Mouse (Mus musculus) R1 (cell line): ENCODE measurements around the gene Mrtfb.

ENCODE experiments used
- DNase-seq: peaks from one replicate; pipeline ENCODE4 v3.0.0-alpha.2; 2018; ENCODE audit warnings: low read depth, low spot score

Mrtfb gene

DNA sequence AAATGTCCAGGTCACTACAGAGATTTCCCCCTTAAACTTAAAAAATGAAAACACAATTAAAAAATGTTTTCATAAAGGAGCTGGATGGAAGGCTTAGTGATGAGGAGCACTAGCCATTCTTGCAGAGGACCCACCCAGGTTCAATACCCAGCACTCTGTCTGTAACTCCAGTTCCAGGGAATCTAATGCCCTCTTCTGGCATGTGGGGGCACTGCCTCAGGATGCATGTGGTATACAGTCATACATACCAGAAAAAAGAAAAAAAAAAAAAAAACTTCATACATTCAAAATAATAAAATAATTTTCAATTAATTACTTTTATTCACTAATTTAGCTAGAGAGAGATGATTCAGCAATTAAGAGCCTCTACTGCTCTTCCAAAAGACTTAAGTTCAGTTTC, 95.0 kb downstream of the Mrtfb start:
- peak; percentile 30 for DNase-seq

DNA sequence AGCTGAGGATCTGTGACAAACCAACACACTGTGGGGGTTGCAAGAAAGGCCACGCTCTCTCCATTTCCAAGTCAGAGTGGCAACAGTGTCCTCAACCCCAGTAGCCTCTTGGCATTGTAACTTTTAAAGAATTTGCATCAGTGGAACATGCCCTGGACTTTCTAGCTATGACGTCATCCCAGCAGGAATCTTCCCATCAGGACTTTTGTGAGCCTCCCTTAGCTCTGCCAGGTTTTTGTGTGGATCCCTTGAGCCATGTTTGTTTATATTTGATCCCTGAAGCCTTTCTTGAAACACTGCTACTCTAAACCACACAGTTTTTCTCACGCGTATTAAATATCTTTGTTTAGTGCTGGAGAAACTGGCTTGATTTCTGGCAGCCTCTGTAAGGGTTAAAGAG, 97.6 kb downstream of the Mrtfb start:
- DNase-seq: no peak

DNA sequence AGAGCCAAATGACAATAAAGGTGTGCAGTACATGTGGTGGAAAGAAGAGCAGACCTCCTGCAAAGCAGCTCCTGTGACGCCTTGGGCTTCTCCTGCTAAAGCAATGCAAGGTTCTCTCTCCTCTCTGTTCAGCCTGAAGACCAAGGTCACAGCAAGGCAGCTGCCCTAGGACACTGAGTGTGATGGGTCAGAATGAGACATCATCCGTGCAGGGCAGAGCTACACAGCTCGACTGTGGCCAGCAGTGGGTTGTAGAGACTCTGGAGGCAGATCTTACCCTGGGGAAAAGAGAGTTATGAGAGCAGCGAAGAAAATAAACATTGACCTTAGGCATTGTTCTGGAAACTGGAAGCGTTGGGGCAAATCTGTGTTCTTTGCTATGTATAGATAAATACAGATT, 98.2 kb downstream of the Mrtfb start:
- DNase-seq: no peak

DNA sequence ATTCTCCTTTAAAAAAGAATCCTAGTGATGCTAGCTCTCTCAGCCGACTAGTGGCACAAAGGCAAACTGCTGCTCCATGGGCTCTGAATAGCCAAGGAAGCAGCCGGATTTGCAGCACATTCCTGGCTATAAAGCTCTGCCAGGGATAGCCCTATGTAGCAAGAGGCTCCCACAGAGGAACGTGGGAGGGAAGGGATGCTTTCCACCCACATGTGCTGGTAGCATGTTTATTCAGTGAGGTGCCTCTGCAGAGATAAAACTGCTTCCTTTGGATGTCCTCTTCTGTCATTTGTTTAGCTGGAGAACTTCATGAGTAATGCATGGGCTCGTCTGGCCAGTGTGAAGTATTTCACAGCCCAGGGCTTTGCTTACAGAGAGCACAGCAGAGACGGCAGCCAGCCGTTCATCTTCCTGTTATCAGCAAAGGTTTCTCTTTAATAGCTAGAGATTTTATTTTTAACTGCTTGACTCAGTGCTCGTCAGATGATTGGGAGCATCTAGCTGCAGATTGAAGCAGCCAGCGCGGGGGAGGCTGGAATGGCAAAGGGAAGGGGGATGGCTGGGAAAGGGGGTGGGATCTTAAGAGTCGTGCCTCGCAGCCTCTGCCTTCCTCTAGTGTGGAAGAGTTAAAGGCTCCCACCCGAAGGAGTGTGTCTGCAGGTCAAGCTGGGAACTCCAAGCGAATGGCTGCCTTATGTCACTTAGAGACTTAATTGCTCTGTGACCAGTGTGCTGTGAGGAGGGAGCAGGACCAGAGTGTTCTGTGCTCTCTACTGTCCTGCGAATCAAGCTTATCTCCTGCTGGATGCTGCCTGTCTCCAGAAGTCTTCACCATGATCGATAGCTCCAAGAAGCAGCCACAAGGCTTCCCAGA, 101.8 kb downstream of the Mrtfb start:
- DNase-seq: peak; percentile 66

DNA sequence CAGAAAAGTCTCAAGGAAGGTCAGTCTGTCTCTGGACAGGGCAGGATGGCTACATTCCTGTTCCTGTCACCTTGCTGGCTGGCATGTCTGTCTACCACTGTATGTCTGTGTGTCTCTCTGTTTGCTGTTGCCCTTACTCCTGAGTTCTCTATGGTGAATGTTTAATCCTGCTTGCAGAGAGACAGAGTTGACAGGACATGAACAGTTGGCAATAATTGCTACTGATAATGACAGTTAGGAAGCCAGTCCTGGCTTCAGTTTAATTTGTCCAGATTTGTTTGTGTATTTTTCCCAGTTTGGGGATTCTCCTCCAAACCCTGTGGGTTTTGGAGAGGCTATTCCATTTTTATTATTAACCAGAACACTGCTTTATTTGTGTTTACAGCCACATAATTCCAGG, 102.5 kb downstream of the Mrtfb start:
- DNase-seq: no peak

DNA sequence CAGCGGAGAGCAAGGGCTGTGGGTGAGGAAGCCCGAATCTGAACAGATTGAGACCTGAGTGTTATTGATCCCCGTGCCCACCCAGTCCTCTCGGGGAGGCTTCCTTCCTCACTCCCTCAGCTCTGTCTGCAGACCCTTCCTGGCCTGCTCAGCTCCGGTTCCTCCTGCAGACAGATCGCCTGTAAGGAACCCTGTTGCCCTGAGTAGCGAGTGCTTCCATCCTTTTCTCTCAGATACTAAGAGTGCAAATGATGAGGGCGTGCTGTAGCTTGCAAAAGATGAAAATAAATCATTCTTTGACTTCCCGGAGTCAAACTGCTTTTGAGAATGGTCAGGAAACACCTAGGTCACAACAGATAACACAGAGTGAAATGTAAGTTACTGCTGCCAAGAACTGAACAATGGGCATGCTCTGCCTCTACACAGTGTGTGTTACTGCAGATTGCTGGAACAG, 103.2 kb downstream of the Mrtfb start:
- DNase-seq: no peak

DNA sequence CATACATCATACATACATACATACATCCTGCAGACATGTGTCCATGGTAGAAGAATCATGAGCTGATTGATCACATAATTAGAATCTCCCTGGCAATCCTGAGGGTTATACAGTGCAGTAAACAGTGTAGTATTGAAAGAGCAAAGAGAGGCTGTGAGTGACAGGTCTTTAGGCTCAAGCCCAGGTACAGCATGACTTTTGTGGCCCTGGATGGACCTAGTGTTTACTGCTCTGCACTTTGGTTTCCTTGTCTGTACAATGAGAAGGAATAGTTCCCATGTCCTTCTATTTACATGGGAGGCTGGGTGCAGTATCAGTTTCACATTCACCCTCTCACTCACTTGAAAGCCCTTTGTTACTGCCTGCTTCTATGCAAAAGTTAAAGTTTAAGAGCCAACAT, 103.9 kb downstream of the Mrtfb start:
- no peak for DNase-seq

DNA sequence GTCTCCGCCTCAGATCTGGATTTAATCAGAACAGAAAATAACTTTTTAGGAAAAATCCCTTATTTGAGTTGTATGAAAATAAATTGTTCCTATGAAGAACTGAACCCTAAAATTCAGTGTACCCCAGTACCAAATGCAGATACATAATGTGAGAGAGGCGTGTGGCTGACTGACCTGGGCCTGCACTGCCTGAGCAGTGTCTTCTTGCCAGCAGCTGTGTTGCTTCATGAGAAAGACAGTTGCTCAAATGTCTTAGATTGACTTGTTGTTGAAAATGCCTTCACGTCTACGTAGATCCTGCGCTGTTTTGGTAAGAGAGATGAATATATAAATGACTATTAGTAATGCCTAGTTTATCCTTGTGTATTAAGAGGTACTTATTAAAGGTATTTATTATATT, 104.6 kb downstream of the Mrtfb start:
- DNase-seq: no peak

DNA sequence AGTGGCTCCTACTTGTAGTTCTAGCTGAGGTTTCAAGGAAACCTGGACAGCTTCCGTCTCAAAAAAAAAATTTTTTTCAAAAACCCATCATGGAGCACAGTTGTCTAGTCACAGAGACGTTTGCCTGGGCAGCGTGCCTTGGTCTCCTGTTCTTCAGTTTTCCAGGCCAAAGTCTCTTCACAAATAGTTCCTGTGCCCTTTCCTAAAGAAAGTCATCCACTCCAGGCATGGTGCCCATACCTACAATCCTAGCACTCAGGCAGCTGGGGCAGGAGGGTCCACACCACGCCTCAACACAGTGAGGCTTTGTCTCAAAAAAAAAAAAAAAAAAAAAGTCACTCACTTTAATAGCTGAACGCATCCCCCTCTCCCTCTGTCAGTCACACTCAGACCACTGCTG, 106.9 kb downstream of the Mrtfb start:
- DNase-seq: no peak

DNA sequence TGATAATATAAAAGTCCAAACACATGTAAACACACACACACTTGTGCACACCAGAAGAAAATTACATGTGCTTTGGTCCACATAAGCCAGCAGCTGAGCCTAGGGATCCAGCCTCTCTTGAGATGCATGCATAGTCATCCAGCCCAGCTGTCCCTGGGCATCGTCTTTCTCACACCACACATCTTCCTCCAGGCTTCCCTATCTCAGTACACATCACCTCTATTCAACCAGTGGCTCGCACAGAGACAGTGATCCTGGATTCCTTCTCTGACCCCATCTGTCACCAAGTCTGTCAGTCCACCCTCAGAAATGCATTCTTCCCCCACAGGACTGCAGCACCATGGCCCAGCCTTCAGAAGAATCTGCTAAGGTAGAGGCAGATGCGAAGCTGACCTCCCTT, 107.9 kb downstream of the Mrtfb start:
- DNase-seq: no peak

DNA sequence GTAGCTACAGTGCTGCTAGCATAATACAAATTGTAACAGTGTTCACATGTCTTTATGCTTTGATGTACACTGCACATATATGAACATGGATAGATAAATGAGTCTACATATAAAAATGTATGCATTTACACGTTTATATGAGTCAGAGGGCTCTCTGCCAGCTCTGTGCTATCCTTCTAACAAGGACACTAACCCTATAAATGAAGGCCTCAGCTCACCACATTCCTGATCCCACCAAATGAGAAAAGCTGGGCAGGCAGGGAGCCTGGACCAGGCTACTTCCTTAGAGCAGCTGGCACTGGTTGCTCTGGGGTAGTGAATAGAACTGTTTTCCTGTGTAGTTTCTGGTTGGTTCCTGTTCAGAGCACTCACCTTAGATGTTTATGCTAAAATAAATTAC, 110.0 kb downstream of the Mrtfb start:
- DNase-seq: no peak

DNA sequence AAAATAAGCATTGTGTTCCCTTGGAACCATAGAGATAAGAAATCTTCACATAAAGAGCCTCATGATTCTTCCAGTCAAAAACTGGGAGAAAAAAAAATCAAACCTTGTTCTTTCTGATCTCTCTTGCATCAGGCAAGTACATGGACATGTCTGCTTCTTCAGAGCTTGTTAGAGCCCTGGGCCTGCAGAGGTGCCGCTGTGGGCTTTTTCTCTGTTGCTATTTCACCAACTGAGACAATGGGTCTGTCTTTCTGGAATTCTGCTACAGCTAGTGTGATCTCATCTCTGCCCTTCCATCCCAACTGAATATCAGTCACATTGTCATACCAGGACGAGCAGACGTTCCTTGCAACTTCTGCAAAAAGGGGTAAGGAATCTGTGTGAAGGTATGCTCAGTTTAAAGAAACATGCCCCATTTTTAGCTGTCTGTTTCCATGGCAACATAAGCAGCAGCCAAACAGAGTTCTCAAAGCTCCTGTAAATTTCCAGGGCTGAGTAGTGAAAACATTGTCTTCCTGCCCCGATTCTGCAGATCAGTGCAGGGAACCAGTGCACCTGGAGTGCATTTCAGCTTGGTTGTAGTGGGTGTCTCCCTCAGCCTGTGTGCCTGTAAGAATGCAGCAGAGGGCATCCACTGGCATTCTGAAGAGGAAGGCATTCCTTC, 110.7 kb downstream of the Mrtfb start:
- DNase-seq: peak; percentile 44

DNA sequence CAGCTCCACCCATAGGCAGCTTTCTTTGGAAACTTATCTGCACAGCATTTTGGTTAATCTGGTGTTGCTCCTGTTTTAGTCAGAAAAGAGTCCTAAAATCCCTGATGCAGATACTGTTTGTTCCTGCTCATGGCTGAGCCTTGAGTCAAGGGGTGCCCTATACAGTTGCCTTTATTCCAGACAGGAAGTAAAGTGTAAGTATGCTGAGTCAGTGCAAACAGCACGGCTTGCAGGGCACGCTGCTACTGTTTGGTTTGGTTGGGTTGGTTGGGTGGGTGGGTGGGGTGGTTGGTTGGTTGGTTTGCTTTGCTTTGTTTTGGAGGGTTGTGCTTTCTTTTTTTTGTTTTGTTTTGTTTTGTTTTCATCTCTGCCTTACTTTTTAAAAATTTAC, 111.2 kb downstream of the Mrtfb start:
- DNase-seq: no peak

DNA sequence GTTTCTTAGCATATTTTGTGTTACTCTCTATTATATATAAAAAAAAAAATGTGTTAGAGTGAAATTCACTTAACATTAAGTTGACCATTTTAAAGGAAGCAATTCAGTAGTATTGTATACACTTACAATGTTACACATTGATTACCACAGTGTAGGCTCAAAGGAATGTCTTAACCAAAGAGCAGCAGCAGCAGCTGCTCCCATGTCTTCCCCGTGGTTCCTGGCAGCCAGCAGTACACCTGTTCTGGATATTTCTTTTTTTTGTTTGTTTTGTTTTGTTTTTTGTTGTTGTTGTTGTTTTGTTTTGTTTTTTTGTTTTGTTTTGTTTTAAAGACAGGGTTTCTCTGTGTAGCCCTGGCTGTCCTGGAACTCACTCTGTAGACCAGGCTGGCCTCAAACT, 112.4 kb downstream of the Mrtfb start:
- no peak for DNase-seq

DNA sequence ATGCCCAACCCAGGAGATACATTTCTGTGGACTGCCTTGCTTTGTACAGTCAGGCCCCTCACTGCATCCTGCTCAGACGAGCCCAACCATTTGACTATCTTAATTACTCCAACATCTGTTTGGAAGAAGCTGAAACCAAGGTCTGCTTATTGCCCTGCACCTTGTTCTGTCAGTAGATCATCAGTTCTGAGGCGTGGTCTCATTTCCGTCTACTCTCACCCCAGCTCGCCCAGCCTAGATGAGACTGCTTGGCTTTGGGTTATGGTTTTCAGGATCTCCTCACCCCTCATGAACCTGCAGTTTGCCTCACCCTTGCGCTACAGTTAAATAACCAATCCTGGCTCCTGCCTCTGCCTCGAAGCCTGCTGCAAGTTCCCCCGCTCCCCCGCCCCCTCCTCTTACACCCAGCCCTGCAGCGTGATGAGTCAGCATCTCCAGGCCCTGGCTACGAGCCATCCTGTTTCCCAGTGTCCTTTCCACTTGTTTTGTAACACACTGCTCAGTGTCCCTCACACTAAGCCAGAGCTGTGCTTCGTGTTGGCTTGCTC, 115.5 kb downstream of the Mrtfb start:
- DNase-seq: peak; percentile 85

DNA sequence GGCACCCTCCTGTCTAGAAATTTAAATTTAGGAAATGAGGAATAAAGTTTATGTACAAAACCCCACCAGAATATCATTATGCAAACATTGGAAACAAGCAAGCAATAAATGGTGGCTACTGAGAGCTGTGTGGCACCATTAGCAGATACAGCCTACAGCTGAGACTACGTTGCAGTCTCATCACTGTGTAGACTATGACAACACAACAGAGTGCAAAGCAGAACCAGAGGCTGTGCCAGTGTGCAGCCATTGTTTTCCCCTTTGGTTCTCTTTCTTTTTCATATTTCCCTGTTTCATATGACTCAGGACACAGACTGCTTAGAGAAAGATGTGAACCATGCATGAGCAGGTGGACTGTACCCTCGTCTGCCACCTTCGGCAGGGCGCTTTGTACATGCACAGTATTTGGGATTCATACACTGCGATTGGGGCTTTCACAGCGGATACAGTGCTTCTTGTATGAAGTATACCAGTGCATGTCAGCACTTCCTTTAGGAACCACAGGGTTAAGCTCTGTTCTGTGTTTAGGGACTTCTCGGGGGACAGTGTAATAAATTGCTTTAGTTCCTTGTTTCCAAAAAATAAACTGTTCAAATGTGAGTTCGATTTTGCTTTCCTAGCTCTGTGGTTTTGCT, 116.7 kb downstream of the Mrtfb start:
- DNase-seq: no peak

DNA sequence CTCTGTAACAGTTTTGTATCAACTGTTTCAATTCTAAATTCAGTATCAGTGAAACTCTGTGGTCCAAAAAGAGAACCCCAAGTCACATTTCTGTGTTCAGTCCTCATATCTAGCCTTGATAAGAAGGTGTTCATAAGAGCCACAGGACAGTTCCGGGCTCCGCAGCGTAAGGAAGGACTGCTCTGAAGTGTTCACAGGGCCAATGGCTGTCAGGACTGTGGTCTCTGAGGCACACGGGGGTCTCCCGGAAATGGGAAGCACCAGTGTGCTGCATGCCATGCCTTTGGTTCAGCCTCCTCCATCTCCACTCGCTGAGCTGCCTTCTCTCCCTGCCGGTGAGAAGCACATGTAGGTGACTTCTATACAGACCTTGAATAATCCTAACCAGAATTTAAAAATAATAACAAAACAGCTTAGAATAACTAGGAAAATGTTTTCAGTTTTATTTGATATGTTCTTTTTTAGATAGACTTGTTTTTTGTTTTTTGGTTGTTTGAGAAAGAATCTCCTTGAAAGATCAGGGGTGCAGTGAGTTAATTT, 120.7 kb downstream of the Mrtfb start:
- no peak for DNase-seq

DNA sequence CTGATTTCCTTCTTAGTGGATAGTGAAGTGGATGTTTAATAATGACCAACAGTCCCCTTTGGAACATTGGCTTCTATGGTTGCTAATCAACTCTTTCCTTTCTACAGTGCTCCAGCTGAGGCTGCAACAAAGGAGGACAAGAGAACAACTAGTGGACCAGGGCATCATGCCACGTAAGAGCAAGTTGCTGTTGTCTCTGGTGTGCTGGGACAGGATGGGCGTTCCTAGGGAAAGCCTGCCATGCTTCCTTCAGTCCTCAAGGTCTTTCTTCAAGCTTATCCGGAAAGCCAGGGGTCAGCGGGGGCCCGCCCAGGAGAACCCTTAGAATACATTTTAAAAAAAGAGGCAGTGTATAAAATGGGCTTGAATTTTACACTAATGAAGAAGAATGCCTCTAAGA, 121.9 kb downstream of the Mrtfb start:
- DNase-seq: peak; percentile 32

DNA sequence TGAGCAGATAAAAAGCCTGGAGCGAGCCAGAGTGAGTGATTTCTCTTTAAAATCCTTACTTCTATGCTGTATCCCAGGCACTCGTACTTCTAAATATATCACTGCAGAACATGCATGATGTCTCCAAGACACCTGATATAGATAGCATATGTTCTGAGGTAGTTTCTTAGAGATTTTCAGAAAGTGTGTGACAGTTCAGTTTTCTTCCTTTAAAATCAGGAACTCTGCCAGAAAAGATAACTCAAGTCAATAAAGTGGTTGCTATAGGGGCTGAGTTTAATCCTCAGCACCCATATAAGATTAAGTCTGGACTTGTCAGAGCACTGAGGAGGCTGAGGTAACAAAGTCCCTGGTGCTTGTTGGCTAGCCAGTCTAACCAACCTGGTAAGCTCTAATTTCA, 123.6 kb downstream of the Mrtfb start:
- no peak for DNase-seq

DNA sequence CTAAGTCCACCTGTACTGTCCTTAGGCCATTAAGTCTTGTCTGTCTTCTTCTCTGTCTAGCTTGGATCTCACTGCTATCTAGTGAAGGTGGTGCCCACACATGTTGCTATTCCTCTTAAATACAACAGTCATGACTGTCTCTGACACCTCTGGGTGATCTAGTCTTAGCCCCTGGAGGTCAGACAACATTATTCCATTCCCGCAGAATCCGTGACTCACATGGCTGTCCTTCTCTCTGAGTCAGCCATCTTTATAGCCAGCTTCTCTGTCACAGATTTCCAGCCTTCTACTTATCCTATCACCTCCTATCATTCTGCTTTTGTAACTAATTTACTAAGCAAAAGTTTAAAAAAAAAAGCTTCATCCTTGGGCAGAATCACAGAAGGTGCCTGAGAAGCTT, 125.5 kb downstream of the Mrtfb start:
- no peak for DNase-seq

DNA sequence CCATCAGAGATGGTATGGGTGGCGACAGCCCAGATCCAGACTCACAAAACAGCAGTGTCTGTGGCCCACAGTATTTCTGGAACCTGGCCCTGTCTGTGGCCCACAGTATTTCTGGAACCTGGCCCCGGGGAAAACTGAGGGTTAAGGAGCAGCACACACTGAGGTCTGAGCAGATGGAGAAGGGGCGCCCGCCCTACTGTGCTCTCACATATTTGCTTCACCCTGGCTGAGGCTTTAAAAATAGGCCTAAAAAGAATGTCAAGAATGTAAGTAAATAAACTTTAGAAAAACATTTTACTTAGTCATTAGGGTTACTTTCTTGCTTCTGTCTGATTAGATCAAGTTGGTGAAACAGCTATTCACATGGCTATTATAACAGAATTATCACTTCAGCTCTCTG, 131.0 kb downstream of the Mrtfb start:
- DNase-seq: no peak

DNA sequence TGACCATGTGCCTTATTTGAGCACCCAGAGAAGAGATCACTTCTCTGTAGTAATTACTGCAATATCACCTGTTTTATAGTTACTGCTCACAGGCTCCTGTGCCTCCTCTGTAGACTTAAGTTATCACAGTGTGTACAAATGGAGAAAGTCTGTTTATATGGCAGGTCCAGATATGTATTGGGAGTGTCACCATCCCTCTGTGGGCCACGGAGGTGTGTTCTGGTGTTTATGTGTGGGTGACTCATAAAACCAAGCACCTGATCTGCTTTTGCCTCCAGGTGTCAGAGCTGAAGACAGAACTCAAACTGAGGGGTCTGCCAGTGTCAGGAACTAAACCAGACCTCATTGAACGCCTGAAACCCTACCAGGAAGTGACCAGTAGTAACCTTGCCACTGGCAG, 144.1 kb downstream of the Mrtfb start:
- no peak for DNase-seq
